10 mouse cellular contexts compared by ENCODE assay signal in the genomic region with DNA sequence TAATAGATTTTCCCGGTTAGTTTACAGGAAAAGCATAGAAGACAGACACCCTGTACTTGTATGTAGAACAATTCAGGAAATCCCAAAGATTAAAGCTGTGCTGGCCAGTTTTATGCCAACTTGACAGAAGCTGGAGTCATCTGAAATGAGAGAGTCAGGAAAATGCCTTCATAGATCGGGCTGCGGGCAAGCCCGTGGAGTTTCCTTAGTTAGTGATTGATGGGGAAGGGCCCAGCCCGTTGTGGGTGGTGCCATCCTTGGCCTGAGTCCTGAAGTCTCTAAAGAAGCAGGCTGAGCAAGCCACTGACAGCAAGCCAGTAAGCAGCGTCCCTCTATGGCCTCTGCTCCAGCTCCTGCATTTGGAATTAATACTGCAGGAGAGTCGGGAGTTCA. TPM values are rescaled to one million over a fixed set of nuclear protein-coding genes. Genes with fewer than 3 reads are reported as not detected.
DNase-seq lines count a peak whose midpoint lies in the region; ATAC-seq and TF ChIP-seq lines count a peak whose summit lies in the region.
"Had no signal": no experiment of that assay in that cellular context is flagged by ENCODE, and none has a peak within 500 bp of the region (broad histone marks: within the 10 kb centered on the region; RNA-seq: fewer than 3 reads in every experiment).

No protein-coding gene starts in this region.

- H3K27me3 ChIP-seq in embryonic facial prominence, embryonic 10.5 days (replicated peaks; ENCODE audit: low read depth, poor library complexity, severe bottlenecking) = no peaks in the 10 kb centered on the region
- H3K27me3 ChIP-seq in kidney, embryonic 15.5 days = no peaks in the 10 kb centered on the region
- H3K27me3 ChIP-seq in lung, embryonic 16.5 days (ENCODE audit: control insufficient read depth, insufficient read depth, low read depth, low read length) = no peaks in the 10 kb centered on the region
- H3K27me3 ChIP-seq: limb, embryonic 13.5 days had no signal

- H3K4me2 ChIP-seq in kidney, embryonic 15.5 days = peak overlapping the region; percentile 46
- H3K4me2 ChIP-seq in lung, embryonic 16.5 days (ENCODE audit: low read depth, low read length) = no peak overlapping the region
- H3K4me2 ChIP-seq: limb, embryonic 13.5 days had no signal

- H3K4me3 ChIP-seq in embryonic facial prominence, embryonic 10.5 days = 0 out of 2 replicates have a peak overlapping the region, but pooled peaks have one; percentile 9
- H3K4me3 ChIP-seq in kidney, embryonic 15.5 days (replicated peaks) = peak overlapping the region; percentile 16; the same call in 1 of the 2 replicates
- H3K4me3 ChIP-seq in lung, embryonic 16.5 days (ENCODE audit: low read length) = no peak overlapping the region
- no peak overlapping the region for H3K4me3 ChIP-seq in left cerebral cortex, adult 2 months
- H3K4me3 ChIP-seq: limb, embryonic 13.5 days had no signal

- intact Hi-C loops in left cerebral cortex, adult 2 months (cut with DNase I) = no loop called here

- peak overlapping the region; percentile 75; the same call in 1 of the 2 replicates for H3K27ac ChIP-seq in embryonic facial prominence, embryonic 10.5 days (replicated peaks)
- H3K27ac ChIP-seq in kidney, embryonic 15.5 days = peak overlapping the region; percentile 78
- H3K27ac ChIP-seq in lung, embryonic 16.5 days (ENCODE audit: low read length) = peak overlapping the region; percentile 62
- H3K27ac ChIP-seq in left cerebral cortex, adult 2 months = no peak overlapping the region
- H3K27ac ChIP-seq: limb, embryonic 13.5 days had no signal

- ATAC-seq in kidney, embryonic 15.5 days (replicated peaks; ENCODE audit: low FRiP score) = no peak
- ATAC-seq in lung, embryonic 16.5 days (ENCODE audit: low read depth) = no peak

- 46% methylated on average over 7 of the region's 7 CpGs for WGBS in embryonic facial prominence, embryonic 10.5 days
- 15% methylated on average over 7 of the region's 7 CpGs for WGBS in kidney, embryonic 15.5 days
- 16% methylated on average over 7 of the region's 7 CpGs for WGBS in lung, embryonic 16.5 days

- no peaks in the 10 kb centered on the region for H3K36me3 ChIP-seq in embryonic facial prominence, embryonic 10.5 days (replicated peaks)
- no peaks in the 10 kb centered on the region for H3K36me3 ChIP-seq in kidney, embryonic 15.5 days
- H3K36me3 ChIP-seq in lung, embryonic 16.5 days (ENCODE audit: control insufficient read depth, insufficient read depth, low read length) = no peaks in the 10 kb centered on the region
- H3K36me3 ChIP-seq: limb, embryonic 13.5 days had no signal

- H3K9ac ChIP-seq in kidney, embryonic 15.5 days = 0 out of 2 replicates have a peak overlapping the region, but pooled peaks have one; percentile 17
- H3K9ac ChIP-seq in lung, embryonic 16.5 days (ENCODE audit: low read length) = no peak overlapping the region
- H3K9ac ChIP-seq: limb, embryonic 13.5 days had no signal

- no peaks in the 10 kb centered on the region for H3K9me3 ChIP-seq in embryonic facial prominence, embryonic 10.5 days
- H3K9me3 ChIP-seq in kidney, embryonic 15.5 days (replicated peaks) = no peaks in the 10 kb centered on the region
- no peaks in the 10 kb centered on the region for H3K9me3 ChIP-seq in lung, embryonic 16.5 days (ENCODE audit: control insufficient read depth, low read length)
- H3K9me3 ChIP-seq: limb, embryonic 13.5 days had no signal

- TF ChIP-seq CTCF in left cerebral cortex, adult 2 months (IDR thresholded peaks at IDR 0.05) = no peak

- peak; percentile 40 to 71 for DNase-seq in adrenal gland, adult (ENCODE audit: inconsistent age in 2 of 2, low spot score in 1 of 2)
- no peak for DNase-seq in adrenal gland, adult 8-10 months
- DNase-seq in embryonic facial prominence, embryonic 10.5 days (ENCODE audit: low spot score) = no peak
- no peak for DNase-seq in left cerebral cortex, adult 2 months (ENCODE audit: extremely low spot score in 1 of 2, low spot score in 2 of 2)
- no peak for DNase-seq in frontal cortex, postnatal 10 days (ENCODE audit: low spot score in 2 of 2)
- no peak for DNase-seq in ovary, postnatal 36 days (ENCODE audit: low spot score)
- DNase-seq: right cerebral cortex, postnatal 4 days had no signal

- H3K4me1 ChIP-seq in embryonic facial prominence, embryonic 10.5 days = peaks cover 19% of the 10 kb centered on the region
- H3K4me1 ChIP-seq in kidney, embryonic 15.5 days = peaks cover 18% of the 10 kb centered on the region
- peaks cover 2% of the 10 kb centered on the region; the same call in 1 of the 2 replicates for H3K4me1 ChIP-seq in lung, embryonic 16.5 days (replicated peaks; ENCODE audit: control insufficient read depth, insufficient read depth, low read length)
- H3K4me1 ChIP-seq: limb, embryonic 13.5 days had no signal

RNA-seq across cellular contexts. Expression of a gene that starts 39.2 kb away (rescaled TPM):
- 100 to 1,000 TPM; 127 to 139 (median 136) TPM for total RNA-seq in adrenal gland, adult 8-10 months (2022)
- 2,976 and 3,167 TPM in 2 replicates for polyA plus RNA-seq in embryonic facial prominence, embryonic 10.5 days (2016; fragmentation: Nextera tagmentation; extraction: Ambion mirVana)
- 2,667 and 2,783 TPM in 2 replicates for polyA plus RNA-seq in kidney, embryonic 15.5 days (2015; fragmentation: Nextera tagmentation; extraction: Ambion mirVana)
- polyA plus RNA-seq in lung, embryonic 16.5 days (2015; fragmentation: Nextera tagmentation; extraction: Ambion mirVana) = 2,552 and 2,841 TPM in 2 replicates
- total RNA-seq in left cerebral cortex, adult 2 months (2021) = 10 to 100 TPM; 87.8 to 99.8 TPM

RNA-seq across cellular contexts. Expression of a gene that starts 41.7 kb away (rescaled TPM):
- 10 to 100 TPM; 16.4 to 25.7 (median 22.8) TPM for total RNA-seq in adrenal gland, adult 8-10 months (2022)
- polyA plus RNA-seq in embryonic facial prominence, embryonic 10.5 days (2016; fragmentation: Nextera tagmentation; extraction: Ambion mirVana) = 46.6 and 47.6 TPM in 2 replicates
- 44.5 and 47.5 TPM in 2 replicates for polyA plus RNA-seq in kidney, embryonic 15.5 days (2015; fragmentation: Nextera tagmentation; extraction: Ambion mirVana)
- polyA plus RNA-seq in lung, embryonic 16.5 days (2015; fragmentation: Nextera tagmentation; extraction: Ambion mirVana) = 46.1 and 46.2 TPM in 2 replicates
- total RNA-seq in left cerebral cortex, adult 2 months (2021) = 10 to 100 TPM; 11.8 to 12.6 TPM

Comparison
In these comparisons a context has a peak if more than half of its experiments do, and no peak if none do; other contexts are left out.
1. DNase-seq: peak in adrenal gland, adult (2 of 2); none in adrenal gland, adult 8-10 months (single experiment), embryonic facial prominence, embryonic 10.5 days (single experiment), left cerebral cortex, adult 2 months (0 of 2), frontal cortex, postnatal 10 days (0 of 2) and ovary, postnatal 36 days (single experiment).
2. H3K4me3 ChIP-seq: peak in embryonic facial prominence, embryonic 10.5 days (single experiment) and kidney, embryonic 15.5 days (single experiment); none in lung, embryonic 16.5 days (single experiment) and left cerebral cortex, adult 2 months (single experiment).